Mouse (Mus musculus) cerebellum, adult 2 months (tissue): Measurements from ENCODE around the gene Dennd1a.

Experiments
- CTCF ChIP-seq: fragments of 200-500 bp; IDR thresholded peaks from 2 replicates; pipeline ENCODE4 v1.5.1; 2011; ENCODE audit warnings: low read depth, mild to moderate bottlenecking, control low read depth, low read length, moderate library complexity, borderline replicate concordance; ENCODE audit not compliant: insufficient read depth
- POLR2A ChIP-seq: fragments of 200-500 bp; IDR thresholded peaks from 2 replicates; pipeline ENCODE4 v1.6.1; 2011; ENCODE audit warnings: low read length, control low read depth, borderline replicate concordance; ENCODE audit not compliant: insufficient read depth

GRCm38 (mm10) chr2:37757784-37758183 lies 529.4 kb downstream of the Dennd1a start:
- TF ChIP-seq POLR2A = no peak
- no peak for TF ChIP-seq CTCF
